Mouse (Mus musculus): Measurements from ENCODE around the gene Tnfrsf19.

The Tnfrsf19 gene

DNA sequence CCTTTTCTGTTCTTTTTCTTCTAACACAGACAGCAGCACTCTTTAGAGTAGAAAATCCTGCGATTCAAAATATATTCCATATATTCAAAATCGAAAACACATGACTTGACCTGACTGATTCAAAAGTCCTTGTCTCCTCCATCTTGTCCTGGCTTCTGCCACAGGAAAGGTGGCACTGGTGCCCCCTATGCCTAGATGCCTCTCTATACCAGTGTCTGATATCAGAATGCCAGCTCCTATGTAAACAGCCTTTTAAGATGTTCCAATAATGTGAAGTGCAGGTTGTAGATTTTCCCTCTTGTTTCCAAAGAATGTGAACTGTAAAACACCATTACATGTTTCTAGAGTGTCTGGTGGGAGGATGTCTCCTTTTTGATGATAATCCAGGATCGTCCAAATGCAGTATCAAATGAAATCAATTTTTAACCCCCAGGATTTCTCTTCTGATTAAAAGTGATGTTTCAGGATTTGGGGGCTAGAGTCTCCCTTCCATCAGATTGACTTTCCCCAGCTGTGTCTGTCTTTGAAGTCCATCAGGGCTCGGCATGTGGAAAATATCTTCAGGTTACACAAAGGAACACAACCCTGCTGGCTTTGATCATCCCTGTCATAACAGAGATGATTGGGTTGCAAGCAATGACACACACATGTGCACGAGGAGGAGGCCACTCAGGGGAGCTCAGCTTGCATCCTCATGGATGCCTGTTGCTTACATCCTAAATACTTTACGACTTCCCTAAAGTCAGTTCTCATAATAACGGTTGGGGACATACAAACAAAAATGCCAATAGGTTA is 82.1 kb downstream of the Tnfrsf19 start:
- DNase-seq (ENCODE audit: low spot score in 2 of 2), result no peak

DNA sequence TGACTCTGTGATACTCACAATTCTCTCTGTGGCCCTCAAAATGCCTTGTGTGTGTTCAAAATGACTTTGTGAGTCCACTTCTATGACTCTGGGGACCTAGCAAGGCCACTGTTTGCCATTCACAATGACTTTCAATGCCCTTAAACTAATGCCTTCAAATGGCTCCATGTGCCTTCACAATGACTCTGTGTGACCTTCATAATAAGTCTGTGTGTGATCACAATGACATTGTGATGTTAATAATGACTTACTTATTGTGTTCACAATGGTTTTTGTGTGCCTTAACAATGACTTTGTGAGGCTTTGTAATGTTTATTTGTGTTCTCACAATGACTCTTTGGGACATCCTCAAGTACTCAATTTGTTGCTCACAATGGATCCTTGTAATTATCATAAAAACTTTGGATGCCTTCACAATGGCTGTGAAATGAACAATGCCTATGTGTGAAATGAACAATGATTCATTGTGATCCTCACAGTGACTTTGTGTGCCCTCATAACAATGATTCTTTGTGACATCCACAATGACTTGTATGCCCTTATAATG is 88.6 kb downstream of the Tnfrsf19 start:
- no peak for DNase-seq (ENCODE audit: low spot score in 2 of 2)

DNA sequence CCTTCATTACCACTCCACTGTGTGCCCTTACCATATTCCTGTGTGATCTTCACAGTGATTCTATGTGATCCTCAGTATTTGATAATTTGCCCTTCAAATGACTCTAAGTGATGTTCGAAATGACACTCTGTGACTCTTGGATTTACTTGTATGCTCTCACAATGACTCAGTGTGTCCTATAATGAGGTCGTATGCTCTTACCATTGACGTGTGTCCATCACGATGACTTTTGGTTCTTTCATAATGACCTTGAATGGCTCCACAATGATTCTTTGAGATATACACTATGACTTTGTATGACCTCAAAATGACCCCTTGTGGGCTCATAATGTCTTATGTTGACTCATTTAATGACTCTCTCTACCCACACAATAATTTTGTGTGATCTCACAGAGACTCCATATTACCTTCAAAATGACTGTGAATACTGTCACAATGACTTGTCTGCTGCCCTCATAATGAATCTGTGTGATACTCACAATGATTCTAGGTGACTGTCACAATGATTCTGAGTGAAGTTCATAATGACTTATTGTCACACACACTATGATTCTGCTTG is 108.7 kb downstream of the Tnfrsf19 start:
- DNase-seq (ENCODE audit: low spot score in 2 of 2), result no peak

- no peak for DNase-seq (ENCODE audit: low spot score in 2 of 2)
Observed at GRCm38 (mm10) chr14:60935705-60936104, 110.6 kb downstream of the Tnfrsf19 start.

DNA sequence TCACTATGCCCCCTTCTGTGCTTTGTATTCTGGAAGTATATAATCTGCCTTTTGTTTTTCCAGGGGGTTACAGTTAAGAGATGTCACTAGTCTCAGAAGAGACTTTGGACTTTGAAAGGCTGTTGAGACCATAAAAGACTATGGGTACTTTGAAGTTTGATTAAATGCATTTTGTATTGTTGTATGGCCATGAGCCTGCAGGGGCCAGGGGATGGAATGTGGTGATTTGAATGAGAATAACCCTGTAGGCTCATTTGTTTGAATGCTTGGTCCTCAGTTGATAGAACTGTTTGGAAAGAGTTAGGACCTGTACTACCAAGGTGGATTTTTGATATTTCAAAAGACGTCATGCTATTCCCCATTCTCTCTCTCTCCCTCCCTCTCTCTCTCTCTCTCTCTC is 120.3 kb downstream of the Tnfrsf19 start:
- DNase-seq (ENCODE audit: low spot score in 2 of 2), result no peak

GRCm38 (mm10) chr14:60916661-60917060 is 129.6 kb downstream of the Tnfrsf19 start:
- DNase-seq (ENCODE audit: low spot score in 2 of 2), result no peak

Measured in natural killer cell, adult 2 months (primary cell).